Mouse (Mus musculus): Measurements from ENCODE around the gene Serinc1. TPM values are rescaled to one million over a fixed set of nuclear protein-coding genes. Genes with fewer than 3 reads are reported as not detected.

Serinc1 gene
- polyA plus RNA-seq (2015; fragmentation: Nextera tagmentation; extraction: Ambion mirVana): 85.6 and 89.9 TPM in 2 replicates

GRCm38 (mm10) chr10:57532218-57533101 is at the start of gene Serinc1:
Gene Serinc1 (minus strand): TSS chr10:57532530.
- H3K27ac ChIP-seq (ENCODE audit: low read length): peak within 1 kb of the TSS; percentile 99
- H3K4me3 ChIP-seq (ENCODE audit: low read depth, low read length): peak within 1 kb of the TSS; percentile 95
- H3K9me3 ChIP-seq (replicated peaks; ENCODE audit: control insufficient read depth, low read length): no peaks in the 10 kb centered on the region
- H3K9ac ChIP-seq (ENCODE audit: low read depth, low read length): peak within 1 kb of the TSS; percentile 95
- peaks cover 2% of the 10 kb centered on the region; the same call in 1 of the 2 replicates for H3K36me3 ChIP-seq (ENCODE audit: control insufficient read depth, insufficient read depth)
- H3K4me1 ChIP-seq (ENCODE audit: control insufficient read depth, low read depth, low read length): peaks cover 7% of the 10 kb centered on the region
- peak within 1 kb of the TSS; percentile 68 for H3K4me2 ChIP-seq (ENCODE audit: low read depth, low read length)
- 11% methylated on average over 49 of the region's 49 CpGs for WGBS (ENCODE audit: insufficient replicate concordance)
- H3K27me3 ChIP-seq (ENCODE audit: control insufficient read depth, insufficient read depth, low read depth, low read length): no peaks in the 10 kb centered on the region
- ATAC-seq (ENCODE audit: low read depth): peak; percentile 99

- no peaks in the 10 kb centered on the region for H3K36me3 ChIP-seq (ENCODE audit: control insufficient read depth, insufficient read depth)
- no peak for ATAC-seq (ENCODE audit: low read depth)
- no peaks in the 10 kb centered on the region for H3K27me3 ChIP-seq (ENCODE audit: control insufficient read depth, insufficient read depth, low read depth, low read length)
- no peak overlapping the region for H3K4me3 ChIP-seq (ENCODE audit: low read depth, low read length)
- 52% methylated on average over 2 of the region's 2 CpGs for WGBS (ENCODE audit: insufficient replicate concordance)
- H3K4me1 ChIP-seq (ENCODE audit: control insufficient read depth, low read depth, low read length): no peaks in the 10 kb centered on the region
- H3K9ac ChIP-seq (ENCODE audit: low read depth, low read length): no peak overlapping the region
- H3K9me3 ChIP-seq (replicated peaks; ENCODE audit: control insufficient read depth, low read length): no peaks in the 10 kb centered on the region
- no peak overlapping the region for H3K4me2 ChIP-seq (ENCODE audit: low read depth, low read length)
- no peak overlapping the region for H3K27ac ChIP-seq (ENCODE audit: low read length)
Measured at GRCm38 (mm10) chr10:57576721-57577120, 44.4 kb upstream of the Serinc1 start.

GRCm38 (mm10) chr10:57572130-57572529 is 39.8 kb upstream of the Serinc1 start:
- H3K4me1 ChIP-seq (ENCODE audit: control insufficient read depth, low read depth, low read length): no peaks in the 10 kb centered on the region
- WGBS (ENCODE audit: insufficient replicate concordance): 65% methylated on average over 4 of the region's 4 CpGs

GRCm38 (mm10) chr10:57571211-57571730 is 38.9 kb upstream of the Serinc1 start:
- no peak for ATAC-seq (ENCODE audit: low read depth)
- no peaks in the 10 kb centered on the region for H3K9me3 ChIP-seq (replicated peaks; ENCODE audit: control insufficient read depth, low read length)
- no peaks in the 10 kb centered on the region for H3K27me3 ChIP-seq (ENCODE audit: control insufficient read depth, insufficient read depth, low read depth, low read length)
- WGBS (ENCODE audit: insufficient replicate concordance): 25% methylated on average over 8 of the region's 8 CpGs
- no peaks in the 10 kb centered on the region for H3K4me1 ChIP-seq (ENCODE audit: control insufficient read depth, low read depth, low read length)
- no peak overlapping the region for H3K27ac ChIP-seq (ENCODE audit: low read length)
- H3K9ac ChIP-seq (ENCODE audit: low read depth, low read length): no peak overlapping the region
- no peak overlapping the region for H3K4me2 ChIP-seq (ENCODE audit: low read depth, low read length)
- H3K36me3 ChIP-seq (ENCODE audit: control insufficient read depth, insufficient read depth): no peaks in the 10 kb centered on the region
- H3K4me3 ChIP-seq (ENCODE audit: low read depth, low read length): no peak overlapping the region

More at GRCm38 (mm10) chr10:57572130-57572529, 39.8 kb upstream of the Serinc1 start:
- ATAC-seq (ENCODE audit: low read depth): no peak
- H3K4me3 ChIP-seq (ENCODE audit: low read depth, low read length): no peak overlapping the region
- H3K9me3 ChIP-seq (replicated peaks; ENCODE audit: control insufficient read depth, low read length): no peaks in the 10 kb centered on the region
- H3K27ac ChIP-seq (ENCODE audit: low read length): no peak overlapping the region
- H3K36me3 ChIP-seq (ENCODE audit: control insufficient read depth, insufficient read depth): no peaks in the 10 kb centered on the region
- no peak overlapping the region for H3K4me2 ChIP-seq (ENCODE audit: low read depth, low read length)
- no peak overlapping the region for H3K9ac ChIP-seq (ENCODE audit: low read depth, low read length)
- no peaks in the 10 kb centered on the region for H3K27me3 ChIP-seq (ENCODE audit: control insufficient read depth, insufficient read depth, low read depth, low read length)

- Histone ChIP-seq H3K4me2 (ENCODE audit: low read depth, low read length) (no peak overlapping the region), H3K9me3 (replicated peaks; ENCODE audit: control insufficient read depth, low read length) (no peaks in the 10 kb centered on the region), H3K27me3 (ENCODE audit: control insufficient read depth, insufficient read depth, low read depth, low read length) (no peaks in the 10 kb centered on the region), H3K4me3 (ENCODE audit: low read depth, low read length) (no peak overlapping the region), H3K4me1 (ENCODE audit: control insufficient read depth, low read depth, low read length) (no peaks in the 10 kb centered on the region), H3K9ac (ENCODE audit: low read depth, low read length) (no peak overlapping the region), H3K27ac (ENCODE audit: low read length) (no peak overlapping the region), H3K36me3 (ENCODE audit: control insufficient read depth, insufficient read depth) (no peaks in the 10 kb centered on the region)
- ATAC-seq (ENCODE audit: low read depth): no peak
- 62% methylated on average over 13 of the region's 13 CpGs for WGBS (ENCODE audit: insufficient replicate concordance)
Measured at GRCm38 (mm10) chr10:57569023-57569931, 36.9 kb upstream of the Serinc1 start.

GRCm38 (mm10) chr10:57566221-57566620 is 33.9 kb upstream of the Serinc1 start:
- Histone ChIP-seq H3K36me3 (ENCODE audit: control insufficient read depth, insufficient read depth) (no peaks in the 10 kb centered on the region), H3K4me1 (ENCODE audit: control insufficient read depth, low read depth, low read length) (no peaks in the 10 kb centered on the region), H3K27ac (ENCODE audit: low read length) (no peak overlapping the region), H3K9ac (ENCODE audit: low read depth, low read length) (no peak overlapping the region), H3K4me2 (ENCODE audit: low read depth, low read length) (no peak overlapping the region), H3K4me3 (ENCODE audit: low read depth, low read length) (no peak overlapping the region), H3K27me3 (ENCODE audit: control insufficient read depth, insufficient read depth, low read depth, low read length) (no peaks in the 10 kb centered on the region), H3K9me3 (replicated peaks; ENCODE audit: control insufficient read depth, low read length) (no peaks in the 10 kb centered on the region)
- 19% methylated on average over 1 of the region's 1 CpGs for WGBS (ENCODE audit: insufficient replicate concordance)
- no peak for ATAC-seq (ENCODE audit: low read depth)

GRCm38 (mm10) chr10:57557597-57557996 is 25.3 kb upstream of the Serinc1 start:
- Histone ChIP-seq H3K9ac (ENCODE audit: low read depth, low read length) (no peak overlapping the region), H3K4me2 (ENCODE audit: low read depth, low read length) (no peak overlapping the region), H3K27me3 (ENCODE audit: control insufficient read depth, insufficient read depth, low read depth, low read length) (no peaks in the 10 kb centered on the region), H3K9me3 (replicated peaks; ENCODE audit: control insufficient read depth, low read length) (no peaks in the 10 kb centered on the region), H3K36me3 (ENCODE audit: control insufficient read depth, insufficient read depth) (no peaks in the 10 kb centered on the region), H3K27ac (ENCODE audit: low read length) (no peak overlapping the region), H3K4me3 (ENCODE audit: low read depth, low read length) (no peak overlapping the region), H3K4me1 (ENCODE audit: control insufficient read depth, low read depth, low read length) (no peaks in the 10 kb centered on the region)
- ATAC-seq (ENCODE audit: low read depth): no peak
- 64% methylated on average over 5 of the region's 5 CpGs for WGBS (ENCODE audit: insufficient replicate concordance)

GRCm38 (mm10) chr10:57553719-57554118 is 21.4 kb upstream of the Serinc1 start:
- no peak overlapping the region for H3K27ac ChIP-seq (ENCODE audit: low read length)
- no peak overlapping the region for H3K4me3 ChIP-seq (ENCODE audit: low read depth, low read length)
- ATAC-seq (ENCODE audit: low read depth): no peak
- no peaks in the 10 kb centered on the region for H3K36me3 ChIP-seq (ENCODE audit: control insufficient read depth, insufficient read depth)
- no peaks in the 10 kb centered on the region for H3K27me3 ChIP-seq (ENCODE audit: control insufficient read depth, insufficient read depth, low read depth, low read length)
- WGBS (ENCODE audit: insufficient replicate concordance): 67% methylated on average over 1 of the region's 1 CpGs
- H3K9ac ChIP-seq (ENCODE audit: low read depth, low read length): no peak overlapping the region
- no peaks in the 10 kb centered on the region for H3K9me3 ChIP-seq (replicated peaks; ENCODE audit: control insufficient read depth, low read length)
- H3K4me1 ChIP-seq (ENCODE audit: control insufficient read depth, low read depth, low read length): no peaks in the 10 kb centered on the region
- H3K4me2 ChIP-seq (ENCODE audit: low read depth, low read length): no peak overlapping the region

All from liver, embryonic 16.5 days (tissue).